ENCODE assay signal across 7 mouse cellular contexts in genomic region chr10:120201131-120201921, GRCm38 (mm10). TPM values are rescaled to one million over a fixed set of nuclear protein-coding genes. Genes with fewer than 3 reads are reported as not detected.
DNase-seq lines count a peak whose midpoint lies in the region; ATAC-seq and TF ChIP-seq lines count a peak whose summit lies in the region.

TSS of gene Tmbim4 (plus strand) at chr10:120201590.

- ATAC-seq in Patski, result no peak
- ATAC-seq in inflammation-experienced regulatory T-cells, adult 6 months, result peak; percentile 52

- peaks cover 4% of the 10 kb centered on the region for H3K27me3 ChIP-seq in Patski
- no peaks in the 10 kb centered on the region; the same call in 1 of the 2 replicates for H3K27me3 ChIP-seq in small intestine, adult 2 months (ENCODE audit: control insufficient read depth, insufficient read depth, low read length)

- peak within 1 kb of the TSS; percentile 75 for H3K4me3 ChIP-seq in small intestine, adult 2 months (ENCODE audit: low read depth, low read length)

- no peaks in the 10 kb centered on the region for H3K36me3 ChIP-seq in small intestine, adult 2 months (ENCODE audit: control insufficient read depth, insufficient read depth, low read length)

- TF ChIP-seq CTCF in Patski (IDR thresholded peaks at IDR 0.05), result no peak
- no peak for TF ChIP-seq CTCF in small intestine, adult 2 months (IDR thresholded peaks at IDR 0.05; ENCODE audit: extremely low read depth, insufficient read length, insufficient replicate concordance, low read depth, low read length)

- no peaks in the 10 kb centered on the region for H3K4me1 ChIP-seq in small intestine, adult 2 months (ENCODE audit: control insufficient read depth, insufficient read depth, insufficient read length, low read length)

- POLR2A ChIA-PET in Patski (lab: Charles Lee), result no interaction called here

- H3K27ac ChIP-seq in small intestine, adult 2 months (ENCODE audit: insufficient read depth, low read depth, low read length), result peak within 1 kb of the TSS; percentile 51

- no peak for DNase-seq in Patski (ENCODE audit: low read depth, low spot score)
- peak; percentile 8 to 10 for DNase-seq in cerebellum, postnatal 36 days
- DNase-seq in gastrocnemius, postnatal 25 days, result peak; percentile 85
- DNase-seq in left cerebral cortex, postnatal 36 days (ENCODE audit: low spot score in 2 of 2), result peak; percentile 6 to 10
- DNase-seq in mesoderm, embryonic 11.5 days (ENCODE audit: low read depth, low spot score), result peak; percentile 48

- 0 out of 2 replicates have a peak, but pooled peaks have one; percentile 5 for TF ChIP-seq POLR2A in small intestine, adult 2 months (IDR thresholded peaks at IDR 0.05; ENCODE audit: low read depth, low read length)

- 2% methylated on average over 65 of the region's 65 CpGs for WGBS in small intestine, adult 2 months

- intact Hi-C loops in left cerebral cortex, postnatal 36 days (cut with DNase I), result loop anchor here (10.0 kb wide), 1 partner anchor 397 kb away; no protein-coding TSS in a partner anchor

- in situ Hi-C loops in Patski (cut with MboI; ENCODE audit: low pct_unique_long_range_greater_than_20kb), result no loop called here

- CTCF ChIA-PET in Patski (lab: Charles Lee), result interaction anchor here (2.4 kb wide), 1 partner anchor 8 kb away, joined by 9 read pairs; no protein-coding TSS in a partner anchor

RNA-seq across cellular contexts. Expression of gene Tmbim4, which starts in this region (rescaled TPM):
- polyA plus RNA-seq in Patski (2021), result 187 TPM
- 10 to 100 TPM; 68.5 to 86.3 TPM for total RNA-seq in gastrocnemius, postnatal 25 days (2021)
- polyA plus RNA-seq in inflammation-experienced regulatory T-cells, adult 6 months (2017; shearing (Covaris generic)), result 100 to 1,000 TPM; 122 to 164 (median 132) TPM
- 10 to 100 TPM; 63.4 to 66.4 TPM for total RNA-seq in left cerebral cortex, postnatal 36 days (2021)
- 191 and 329 TPM in 2 replicates for polyA plus RNA-seq in small intestine, adult 2 months (2012; rRNA removed)
